Mouse (Mus musculus): ENCODE data around the gene Ccl28.

DNA sequence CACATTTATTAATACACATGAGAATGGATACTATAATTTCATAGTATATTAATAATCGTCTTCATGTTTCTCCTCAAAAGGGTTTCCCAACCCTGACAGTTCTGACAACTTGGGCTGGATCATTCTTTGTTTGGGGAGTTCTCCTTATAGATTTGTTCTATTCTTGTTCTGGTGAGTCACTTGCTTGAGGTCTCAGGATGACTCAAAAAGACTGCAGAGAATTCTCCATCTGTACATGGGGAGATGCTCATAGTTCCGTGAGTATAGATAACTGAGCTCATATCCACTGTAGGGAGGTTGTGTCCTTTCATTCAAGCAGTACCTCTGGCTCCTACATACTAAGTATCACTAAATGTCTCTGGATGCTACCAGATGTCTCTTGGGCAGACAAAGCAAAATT lies 31.1 kb downstream of the Ccl28 start:
- TF ChIP-seq POLR2A (IDR thresholded peaks at IDR 0.05; ENCODE audit: borderline replicate concordance, extremely low read depth, low read depth, low read length), result no peak
- no peak for TF ChIP-seq CTCF (IDR thresholded peaks at IDR 0.05; ENCODE audit: insufficient read depth, low read length)
